Mouse (Mus musculus): ENCODE results near the gene Shank1. TPM values are rescaled to one million over a fixed set of nuclear protein-coding genes. Genes with fewer than 3 reads are reported as not detected.
A peak's percentile ranks its signal among the peaks of the same experiment; 100 is the strongest.

The Shank1 gene
- polyA plus RNA-seq, 1 experiment, result 0.66 TPM

DNA sequence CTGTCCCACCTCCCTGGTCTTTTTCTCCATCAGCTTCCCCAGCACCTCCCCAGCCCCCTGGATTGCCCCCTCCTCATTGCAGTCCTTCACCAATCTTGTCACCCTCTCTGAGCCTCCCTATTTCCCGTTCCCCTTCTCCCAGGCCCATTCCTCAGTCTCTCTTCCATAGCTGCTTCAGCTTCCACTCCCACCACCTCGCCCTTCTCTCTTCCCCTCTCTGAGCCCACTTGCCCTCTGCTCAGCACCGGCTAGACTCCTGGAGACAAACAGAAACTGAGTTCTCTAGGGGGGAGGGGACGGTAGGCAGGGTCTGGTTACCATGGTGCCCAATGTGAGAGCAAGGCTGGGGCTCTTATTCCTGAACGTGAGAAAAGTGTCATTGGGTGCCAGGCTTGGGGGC lies 64.7 kb downstream of the Shank1 start:
- Histone ChIP-seq H3K36me3 (ENCODE audit: control insufficient read depth, insufficient read depth, low read length) (no peaks in the 10 kb centered on the region), H3K4me1 (ENCODE audit: control insufficient read depth, insufficient read depth, low read length) (no peaks in the 10 kb centered on the region), H3K27ac (ENCODE audit: insufficient read depth, low read depth, low read length) (no peak overlapping the region), H3K4me3 (ENCODE audit: insufficient read depth, low read depth, low read length) (peak overlapping the region; percentile 63), H3K27me3 (replicated peaks; ENCODE audit: control insufficient read depth, insufficient read depth, low read length) (no peaks in the 10 kb centered on the region)
- TF ChIP-seq POLR2A (IDR thresholded peaks at IDR 0.05; ENCODE audit: low read depth, low read length), result no peak
- TF ChIP-seq CTCF (conservative IDR thresholded peaks at IDR 0.05; ENCODE audit: insufficient read depth, insufficient read length, low read depth, low read length), result no peak
- 14% methylated on average over 5 of the region's 5 CpGs for WGBS
- no peak for DNase-seq

DNA sequence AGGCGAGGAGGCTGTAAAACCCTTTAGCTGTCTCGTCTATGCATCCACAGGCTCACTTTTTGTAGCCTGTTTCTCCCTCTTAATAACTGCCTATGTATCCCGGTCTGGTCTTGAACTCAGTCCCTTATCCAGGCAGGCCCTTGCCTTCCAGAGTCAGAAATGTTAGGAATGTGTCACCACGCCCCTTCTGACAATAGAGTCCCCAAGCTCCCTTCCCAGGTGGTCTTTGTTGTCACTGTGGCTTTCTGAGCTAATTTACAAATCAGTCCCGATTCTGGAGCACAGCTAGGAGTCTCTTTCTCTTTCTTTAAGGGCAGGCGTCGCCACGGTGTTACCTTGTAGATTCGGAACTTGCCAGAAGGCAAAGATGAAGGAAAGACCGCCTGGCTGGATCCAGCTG lies 65.2 kb downstream of the Shank1 start:
- 22% methylated on average over 10 of the region's 10 CpGs for WGBS
- H3K4me1 ChIP-seq (ENCODE audit: control insufficient read depth, insufficient read depth, low read length), result no peaks in the 10 kb centered on the region
- H3K4me3 ChIP-seq (ENCODE audit: insufficient read depth, low read depth, low read length), result no peak overlapping the region
- no peak for DNase-seq
- H3K27me3 ChIP-seq (replicated peaks; ENCODE audit: control insufficient read depth, insufficient read depth, low read length), result no peaks in the 10 kb centered on the region
- no peak for TF ChIP-seq CTCF (conservative IDR thresholded peaks at IDR 0.05; ENCODE audit: insufficient read depth, insufficient read length, low read depth, low read length)
- no peak for TF ChIP-seq POLR2A (IDR thresholded peaks at IDR 0.05; ENCODE audit: low read depth, low read length)
- H3K36me3 ChIP-seq (ENCODE audit: control insufficient read depth, insufficient read depth, low read length), result no peaks in the 10 kb centered on the region
- no peak overlapping the region for H3K27ac ChIP-seq (ENCODE audit: insufficient read depth, low read depth, low read length)

DNA sequence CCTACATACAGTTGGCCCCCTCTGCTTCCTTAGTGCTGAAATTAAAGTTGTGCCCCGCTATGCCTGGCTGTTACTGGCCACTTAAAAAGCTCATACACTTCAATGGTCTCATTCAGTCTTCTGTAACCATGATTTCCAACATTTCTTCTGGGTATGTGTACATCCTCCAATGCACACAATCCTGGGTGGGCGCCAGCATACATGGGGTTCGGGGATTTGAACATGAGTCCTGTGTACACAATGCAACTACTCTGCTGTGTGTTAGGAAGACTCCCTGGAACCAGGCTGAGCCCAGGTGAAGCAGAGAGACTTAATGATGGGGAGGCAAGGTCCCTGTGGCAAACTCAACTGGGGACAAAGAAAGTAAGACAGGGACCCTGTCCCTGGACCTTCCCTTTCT lies 65.7 kb downstream of the Shank1 start:
- Histone ChIP-seq H3K4me1 (ENCODE audit: control insufficient read depth, insufficient read depth, low read length) (no peaks in the 10 kb centered on the region), H3K4me3 (ENCODE audit: insufficient read depth, low read depth, low read length) (no peak overlapping the region), H3K27ac (ENCODE audit: insufficient read depth, low read depth, low read length) (no peak overlapping the region), H3K27me3 (replicated peaks; ENCODE audit: control insufficient read depth, insufficient read depth, low read length) (no peaks in the 10 kb centered on the region), H3K36me3 (ENCODE audit: control insufficient read depth, insufficient read depth, low read length) (no peaks in the 10 kb centered on the region)
- 80% methylated on average over 3 of the region's 3 CpGs for WGBS
- no peak for TF ChIP-seq CTCF (conservative IDR thresholded peaks at IDR 0.05; ENCODE audit: insufficient read depth, insufficient read length, low read depth, low read length)
- TF ChIP-seq POLR2A (IDR thresholded peaks at IDR 0.05; ENCODE audit: low read depth, low read length), result no peak
- no peak for DNase-seq

DNA sequence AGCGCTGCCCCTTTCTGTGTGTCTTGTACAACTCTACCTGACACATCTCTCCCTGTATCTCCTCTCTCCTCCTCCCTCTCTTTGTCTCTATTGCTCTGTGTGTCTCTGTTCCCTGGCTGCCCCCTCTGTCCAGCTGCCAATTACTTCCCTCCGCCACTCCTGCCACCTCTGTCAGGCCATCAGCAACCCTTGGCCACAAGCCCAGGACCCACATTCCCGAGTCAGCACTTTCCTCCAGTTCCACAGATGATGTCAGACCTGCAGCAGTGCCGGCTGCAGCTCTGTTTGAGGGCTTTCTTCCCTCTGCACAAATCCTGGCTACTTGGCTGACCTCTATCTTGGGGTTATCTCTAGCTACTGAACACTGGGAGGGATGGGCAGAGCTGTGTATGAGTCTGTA lies 68.2 kb downstream of the Shank1 start:
- Histone ChIP-seq H3K27ac (ENCODE audit: insufficient read depth, low read depth, low read length) (no peak overlapping the region), H3K4me3 (ENCODE audit: insufficient read depth, low read depth, low read length) (no peak overlapping the region), H3K27me3 (replicated peaks; ENCODE audit: control insufficient read depth, insufficient read depth, low read length) (no peaks in the 10 kb centered on the region), H3K36me3 (ENCODE audit: control insufficient read depth, insufficient read depth, low read length) (no peaks in the 10 kb centered on the region), H3K4me1 (ENCODE audit: control insufficient read depth, insufficient read depth, low read length) (no peaks in the 10 kb centered on the region)
- WGBS, result 27% methylated on average over 4 of the region's 4 CpGs
- peak; percentile 83 for DNase-seq
- TF ChIP-seq POLR2A (IDR thresholded peaks at IDR 0.05; ENCODE audit: low read depth, low read length) (no peak), CTCF (conservative IDR thresholded peaks at IDR 0.05; ENCODE audit: insufficient read depth, insufficient read length, low read depth, low read length) (no peak)

DNA sequence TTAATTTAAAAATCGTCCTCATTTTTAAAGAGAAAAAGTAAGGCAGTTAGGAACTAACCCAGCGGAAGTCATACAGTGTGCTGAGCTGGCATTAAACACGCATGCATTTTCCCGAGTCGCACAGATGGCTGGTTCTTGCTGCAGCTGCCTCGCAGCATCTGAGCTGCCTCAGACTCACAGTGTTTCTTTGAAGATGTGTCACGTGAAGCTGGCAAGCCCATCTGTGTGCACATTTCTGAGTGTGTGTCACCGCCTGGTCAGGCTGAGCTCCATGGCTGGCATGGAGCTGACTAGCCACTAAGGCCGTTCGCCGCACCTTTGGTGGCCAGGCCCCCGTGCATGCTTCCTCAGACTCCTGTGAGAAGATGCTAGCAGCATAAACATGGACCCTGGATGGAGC lies 72.5 kb downstream of the Shank1 start:
- Histone ChIP-seq H3K4me3 (ENCODE audit: insufficient read depth, low read depth, low read length) (no peak overlapping the region), H3K27ac (ENCODE audit: insufficient read depth, low read depth, low read length) (no peak overlapping the region), H3K27me3 (replicated peaks; ENCODE audit: control insufficient read depth, insufficient read depth, low read length) (no peaks in the 10 kb centered on the region), H3K36me3 (ENCODE audit: control insufficient read depth, insufficient read depth, low read length) (no peaks in the 10 kb centered on the region), H3K4me1 (ENCODE audit: control insufficient read depth, insufficient read depth, low read length) (no peaks in the 10 kb centered on the region)
- TF ChIP-seq POLR2A (IDR thresholded peaks at IDR 0.05; ENCODE audit: low read depth, low read length), result no peak
- TF ChIP-seq CTCF (conservative IDR thresholded peaks at IDR 0.05; ENCODE audit: insufficient read depth, insufficient read length, low read depth, low read length), result no peak
- 73% methylated on average over 12 of the region's 12 CpGs for WGBS
- no peak for DNase-seq

DNA sequence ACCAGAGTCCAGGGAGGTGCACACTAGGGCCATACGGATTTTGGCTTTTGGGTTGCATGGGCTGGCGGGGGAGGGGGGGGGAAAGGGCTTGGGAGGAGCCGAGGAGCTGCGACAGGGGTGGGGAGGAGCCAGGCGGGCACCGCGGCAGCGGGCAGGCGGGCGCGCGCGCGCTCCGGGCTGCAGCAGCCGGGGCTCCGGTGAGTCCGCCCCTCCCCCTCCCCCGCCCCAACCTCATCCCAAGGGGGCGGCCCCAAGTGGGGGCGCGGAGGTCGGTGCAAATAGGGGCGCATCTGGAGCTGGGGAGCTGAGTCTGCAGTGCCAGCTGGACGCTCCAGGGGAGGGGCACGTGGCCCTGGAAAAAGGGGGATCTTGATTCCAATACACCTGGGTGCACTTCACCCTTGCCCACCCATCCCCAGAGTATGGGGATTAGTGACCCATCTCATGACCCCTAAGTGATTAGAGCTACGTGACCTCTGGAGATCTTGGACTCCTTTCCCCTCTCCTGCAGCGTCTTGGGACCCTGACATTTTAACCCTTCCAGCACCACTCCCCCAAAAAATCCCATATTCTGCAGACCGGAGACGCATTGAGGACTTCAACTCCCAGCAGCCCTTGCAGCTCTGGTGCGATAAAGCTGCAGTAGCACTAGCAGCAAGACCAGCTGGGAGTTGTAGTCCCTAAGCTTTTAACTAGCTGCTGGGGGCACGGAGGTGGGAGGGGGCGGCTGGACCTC lies 74.1 kb downstream of the Shank1 start, which contains the start of gene Syt3:
Gene Syt3 (plus strand): TSS at position 123 of the 736 bp plus-strand sequence.
- WGBS, result 2% methylated on average over 21 of the region's 33 CpGs
- Histone ChIP-seq H3K27ac (ENCODE audit: insufficient read depth, low read depth, low read length) (peak within 1 kb of the TSS; percentile 36; the same call in 1 of the 2 replicates), H3K36me3 (ENCODE audit: control insufficient read depth, insufficient read depth, low read length) (no peaks in the 10 kb centered on the region), H3K4me3 (ENCODE audit: insufficient read depth, low read depth, low read length) (peak within 1 kb of the TSS; percentile 73), H3K27me3 (replicated peaks; ENCODE audit: control insufficient read depth, insufficient read depth, low read length) (no peaks in the 10 kb centered on the region), H3K4me1 (ENCODE audit: control insufficient read depth, insufficient read depth, low read length) (no peaks in the 10 kb centered on the region)
- TF ChIP-seq CTCF (conservative IDR thresholded peaks at IDR 0.05; ENCODE audit: insufficient read depth, insufficient read length, low read depth, low read length), result no peak
- no peak for TF ChIP-seq POLR2A (IDR thresholded peaks at IDR 0.05; ENCODE audit: low read depth, low read length)
- DNase-seq, result peak; percentile 80

DNA sequence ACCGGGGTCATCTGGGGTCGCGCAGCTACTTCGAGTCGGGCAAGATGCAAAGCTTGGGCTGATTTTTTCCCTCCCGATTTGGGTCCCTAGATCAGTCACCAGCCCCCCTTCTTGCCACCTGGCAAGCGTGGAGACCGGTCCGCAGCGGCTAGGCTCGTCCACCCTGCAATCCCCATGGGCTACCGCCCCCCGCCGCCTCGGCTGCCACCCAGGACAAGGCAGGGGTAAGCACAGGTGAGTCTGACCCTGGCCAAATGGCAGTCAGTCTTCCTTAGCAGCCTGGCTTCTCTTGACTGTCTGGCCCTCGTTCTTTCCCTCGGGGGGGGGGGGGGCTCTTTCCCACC lies 74.6 kb downstream of the Shank1 start:
- H3K27me3 ChIP-seq (replicated peaks; ENCODE audit: control insufficient read depth, insufficient read depth, low read length), result no peaks in the 10 kb centered on the region
- no peak for DNase-seq
- H3K4me3 ChIP-seq (ENCODE audit: insufficient read depth, low read depth, low read length), result peak overlapping the region; percentile 73
- TF ChIP-seq CTCF (conservative IDR thresholded peaks at IDR 0.05; ENCODE audit: insufficient read depth, insufficient read length, low read depth, low read length), result no peak
- no peak for TF ChIP-seq POLR2A (IDR thresholded peaks at IDR 0.05; ENCODE audit: low read depth, low read length)
- no peaks in the 10 kb centered on the region for H3K4me1 ChIP-seq (ENCODE audit: control insufficient read depth, insufficient read depth, low read length)
- no peaks in the 10 kb centered on the region for H3K36me3 ChIP-seq (ENCODE audit: control insufficient read depth, insufficient read depth, low read length)
- H3K27ac ChIP-seq (ENCODE audit: insufficient read depth, low read depth, low read length), result no peak overlapping the region
- 1% methylated on average over 17 of the region's 17 CpGs for WGBS

Measured in kidney, adult 2 months (tissue).